16 mouse cellular contexts compared by ENCODE assay signal in genomic region chr4:141861591-141862295, GRCm38 (mm10). TPM values are rescaled to one million over a fixed set of nuclear protein-coding genes. Genes with fewer than 3 reads are reported as not detected.
DNase-seq lines count a peak whose midpoint lies in the region; ATAC-seq and TF ChIP-seq lines count a peak whose summit lies in the region.
"Had no signal": no experiment of that assay in that cellular context is flagged by ENCODE, and none has a peak within 500 bp of the region (broad histone marks: within the 10 kb centered on the region; RNA-seq: fewer than 3 reads in every experiment).

No protein-coding gene starts in this region.

- ATAC-seq in liver, postnatal 0 days = no peak
- ATAC-seq in forebrain, embryonic 14.5 days = no peak

- TF ChIP-seq CTCF in liver, postnatal 0 days (IDR thresholded peaks at IDR 0.05; ENCODE audit: low read depth) = no peak
- TF ChIP-seq CTCF in small intestine, adult 2 months (IDR thresholded peaks at IDR 0.05; ENCODE audit: extremely low read depth, insufficient read length, insufficient replicate concordance, low read depth, low read length) = no peak

- no peaks in the 10 kb centered on the region for H3K9me3 ChIP-seq in liver, postnatal 0 days (ENCODE audit: low read length)
- no peaks in the 10 kb centered on the region for H3K9me3 ChIP-seq in forebrain, embryonic 14.5 days (replicated peaks; ENCODE audit: control insufficient read depth, low read length)
- H3K9me3 ChIP-seq: G1E; hindbrain, embryonic 15.5 days had no signal

- H3K4me2 ChIP-seq in liver, postnatal 0 days (ENCODE audit: low read depth, low read length) = no peak overlapping the region
- H3K4me2 ChIP-seq in forebrain, embryonic 14.5 days (ENCODE audit: low read length) = no peak overlapping the region
- H3K4me2 ChIP-seq: heart, embryonic 11.5 days; hindbrain, embryonic 15.5 days had no signal

- H3K9ac ChIP-seq in liver, postnatal 0 days (replicated peaks) = no peak overlapping the region
- no peak overlapping the region for H3K9ac ChIP-seq in forebrain, embryonic 14.5 days (ENCODE audit: low read length)
- H3K9ac ChIP-seq: hindbrain, embryonic 15.5 days had no signal

- no peak for TF ChIP-seq EP300 in liver, postnatal 0 days (IDR thresholded peaks at IDR 0.05; ENCODE audit: low read depth)

- DNase-seq in adrenal gland, adult (ENCODE audit: inconsistent age in 2 of 2, low spot score in 1 of 2) = peak; percentile 51 to 66
- no peak for DNase-seq in adrenal gland, adult 8-10 months
- DNase-seq in lung, adult 18-20 months = peak; percentile 77 to 87
- DNase-seq in lung, postnatal 14 days = no peak
- no peak for DNase-seq in liver, postnatal 0 days
- DNase-seq in c-Kit-positive CD71-positive TER-119-positive erythroid progenitor cells, embryonic 14.5 days (ENCODE audit: low spot score) = no peak
- DNase-seq in forebrain, embryonic 14.5 days (ENCODE audit: low spot score) = no peak

- 71% methylated on average over 17 of the region's 17 CpGs for WGBS in liver, postnatal 0 days (ENCODE audit: insufficient replicate concordance)
- WGBS in small intestine, adult 2 months = 57% methylated on average over 17 of the region's 17 CpGs
- WGBS in forebrain, embryonic 14.5 days = 92% methylated on average over 17 of the region's 17 CpGs

- H3K27ac ChIP-seq in liver, postnatal 0 days (ENCODE audit: low read depth) = 0 out of 2 replicates have a peak overlapping the region, but pooled peaks have one; percentile 11
- H3K27ac ChIP-seq in small intestine, adult 2 months (ENCODE audit: insufficient read depth, low read depth, low read length) = peak overlapping the region; percentile 99
- H3K27ac ChIP-seq in forebrain, embryonic 14.5 days (ENCODE audit: low read depth, low read length) = no peak overlapping the region
- H3K27ac ChIP-seq: hindbrain, embryonic 15.5 days had no signal

- H3K4me3 ChIP-seq in liver, postnatal 0 days (ENCODE audit: low read depth, low read length) = no peak overlapping the region
- peak overlapping the region; percentile 30 for H3K4me3 ChIP-seq in small intestine, adult 2 months (ENCODE audit: low read depth, low read length)
- H3K4me3 ChIP-seq in forebrain, embryonic 14.5 days (ENCODE audit: low read depth, low read length) = no peak overlapping the region
- H3K4me3 ChIP-seq: hindbrain, embryonic 15.5 days had no signal

- H3K27me3 ChIP-seq in liver, postnatal 0 days (ENCODE audit: insufficient read depth, low read length) = no peaks in the 10 kb centered on the region
- no peaks in the 10 kb centered on the region for H3K27me3 ChIP-seq in small intestine, adult 2 months (ENCODE audit: control insufficient read depth, insufficient read depth, low read length)
- no peaks in the 10 kb centered on the region for H3K27me3 ChIP-seq in forebrain, embryonic 14.5 days (replicated peaks; ENCODE audit: control insufficient read depth, insufficient read depth, low read length)
- H3K27me3 ChIP-seq: hindbrain, embryonic 15.5 days had no signal

- peaks cover 20% of the 10 kb centered on the region for H3K4me1 ChIP-seq in liver, postnatal 0 days (ENCODE audit: insufficient read depth)
- peaks cover 60% of the 10 kb centered on the region for H3K4me1 ChIP-seq in small intestine, adult 2 months (ENCODE audit: control insufficient read depth, insufficient read depth, insufficient read length, low read length)
- H3K4me1 ChIP-seq in forebrain, embryonic 14.5 days (ENCODE audit: control insufficient read depth, insufficient read depth, low read length) = peaks cover 1% of the 10 kb centered on the region

- peaks cover 25% of the 10 kb centered on the region for H3K36me3 ChIP-seq in liver, postnatal 0 days (replicated peaks; ENCODE audit: insufficient read depth, low read length)
- peaks cover 53% of the 10 kb centered on the region for H3K36me3 ChIP-seq in small intestine, adult 2 months (ENCODE audit: control insufficient read depth, insufficient read depth, low read length)
- peaks cover 36% of the 10 kb centered on the region for H3K36me3 ChIP-seq in forebrain, embryonic 14.5 days (ENCODE audit: control insufficient read depth, insufficient read depth, low read length)

- TF ChIP-seq POLR2A in small intestine, adult 2 months (IDR thresholded peaks at IDR 0.05; ENCODE audit: low read depth, low read length) = no peak

RNA-seq across cellular contexts. Expression of gene Efhd2, which starts 13.0 kb away (rescaled TPM):
- 10 to 100 TPM; 32.2 to 38.0 (median 35.7) TPM for total RNA-seq in adrenal gland, adult 8-10 months (2022)
- polyA plus RNA-seq in liver, postnatal 0 days (2015; fragmentation: Nextera tagmentation; extraction: Ambion mirVana) = 37.1 and 39.9 TPM in 2 replicates
- 188 and 423 TPM in 2 replicates for polyA plus RNA-seq in small intestine, adult 2 months (2012; rRNA removed)
- polyA plus RNA-seq in forebrain, embryonic 14.5 days (2014; fragmentation: Nextera tagmentation; extraction: Ambion mirVana) = 44.0 and 49.3 TPM in 2 replicates

RNA-seq across cellular contexts. Expression of gene Ctrc, which starts 15.6 kb away (rescaled TPM):
- not detected for total RNA-seq in adrenal gland, adult 8-10 months (2022)
- not detected in 2 replicates for polyA plus RNA-seq in liver, postnatal 0 days (2015; fragmentation: Nextera tagmentation; extraction: Ambion mirVana)
- polyA plus RNA-seq in small intestine, adult 2 months (2012; rRNA removed) = 13.9 and 8,604 TPM in 2 replicates
- not detected in 2 replicates for polyA plus RNA-seq in forebrain, embryonic 14.5 days (2014; fragmentation: Nextera tagmentation; extraction: Ambion mirVana)
- total RNA-seq: G1E; gastrocnemius, adult 8-10 months; left cerebral cortex, postnatal 10 days had no signal
- polyA plus RNA-seq: embryonic facial prominence, embryonic 11.5 days; forebrain, embryonic 11.5 days; G1E; heart, embryonic 11.5 days; hindbrain, embryonic 15.5 days; liver, embryonic 16.5 days had no signal

RNA-seq across cellular contexts. Expression of gene Cela2a, which starts 35.8 kb away (rescaled TPM):
- not detected for total RNA-seq in adrenal gland, adult 8-10 months (2022)
- polyA plus RNA-seq in liver, postnatal 0 days (2015; fragmentation: Nextera tagmentation; extraction: Ambion mirVana) = 0.61 and 28.3 TPM in 2 replicates
- 124 and 65,009 TPM in 2 replicates for polyA plus RNA-seq in small intestine, adult 2 months (2012; rRNA removed)
- polyA plus RNA-seq in forebrain, embryonic 14.5 days (2014; fragmentation: Nextera tagmentation; extraction: Ambion mirVana) = not detected in 2 replicates
- total RNA-seq: G1E; gastrocnemius, adult 8-10 months; left cerebral cortex, postnatal 10 days had no signal
- polyA plus RNA-seq: embryonic facial prominence, embryonic 11.5 days; forebrain, embryonic 11.5 days; G1E; heart, embryonic 11.5 days had no signal

Comparison
In these comparisons a context has a peak if more than half of its experiments do, and no peak if none do; other contexts are left out.
1. DNase-seq: peak in adrenal gland, adult (2 of 2) and lung, adult 18-20 months (2 of 2); none in adrenal gland, adult 8-10 months (single experiment), lung, postnatal 14 days (single experiment), liver, postnatal 0 days (single experiment), c-Kit-positive CD71-positive TER-119-positive erythroid progenitor cells, embryonic 14.5 days (single experiment) and forebrain, embryonic 14.5 days (single experiment).
2. RNA of gene Ctrc, which starts 15.6 kb away (polyA plus RNA-seq): 13.9 to 8,604 TPM in small intestine, adult 2 months; not detected in liver, postnatal 0 days and not detected in forebrain, embryonic 14.5 days; every median in the first group is over 10 times any median in the second.